Mouse (Mus musculus): ENCODE results near the gene Abhd4.
"Not testable (repeated sequence)": the region's sequence is repeated elsewhere in the genome, so short reads cannot be mapped to it uniquely, and the experiment has no call there.

Abhd4 gene

DNA sequence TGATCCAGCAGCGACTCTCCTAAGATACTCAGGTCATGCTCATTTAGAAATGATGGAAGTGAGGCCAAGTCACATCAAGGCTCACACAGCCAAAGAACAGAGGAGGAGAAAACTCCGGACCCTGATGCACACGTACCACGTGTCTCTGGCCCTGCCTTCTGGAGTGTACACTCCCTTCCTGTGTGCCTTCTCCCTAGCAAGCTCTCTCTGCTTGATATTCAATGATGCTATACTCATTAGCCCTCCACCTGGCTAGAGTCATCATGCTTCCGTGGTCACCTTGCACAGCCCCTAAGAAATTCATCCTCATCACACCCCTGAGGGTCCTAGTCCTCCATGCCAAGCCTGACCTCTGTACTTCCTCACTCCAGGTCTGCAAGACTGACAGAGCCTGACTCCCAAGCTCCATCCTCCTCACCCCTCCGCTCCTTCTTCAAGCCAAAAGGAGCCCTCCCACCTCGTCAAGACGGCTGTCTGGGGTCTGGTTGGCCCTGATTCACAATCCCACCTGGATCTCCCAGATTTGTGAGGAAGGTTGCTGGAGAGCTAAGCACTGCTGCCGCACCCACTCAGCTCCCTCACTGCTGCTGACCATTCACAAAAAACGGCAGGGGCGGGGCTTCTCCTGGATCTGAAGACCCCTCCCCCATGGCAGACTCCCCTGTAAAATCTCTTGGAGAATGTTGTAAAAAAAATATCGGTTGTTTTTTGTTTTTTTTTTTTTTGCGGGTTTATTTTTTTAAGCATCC, 30.5 kb upstream of the Abhd4 start:
- no peak for DNase-seq

DNA sequence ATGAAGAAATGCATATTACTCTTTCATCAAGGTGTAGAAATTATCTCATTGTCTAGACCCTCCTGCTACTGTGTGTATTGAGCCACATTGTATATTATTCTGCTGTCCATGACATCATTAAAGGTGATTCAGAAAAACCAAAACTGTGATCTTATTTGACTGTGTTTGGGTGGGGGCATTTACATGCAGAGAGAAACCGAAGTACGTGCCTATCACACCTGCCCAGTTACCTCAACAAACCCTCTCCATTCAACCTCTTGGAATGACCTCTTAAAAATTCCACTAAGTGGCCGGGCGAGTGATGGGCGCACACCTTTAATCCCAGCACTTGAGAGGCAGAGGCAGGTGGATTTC, 29.9 kb upstream of the Abhd4 start:
- no peak for DNase-seq

DNA sequence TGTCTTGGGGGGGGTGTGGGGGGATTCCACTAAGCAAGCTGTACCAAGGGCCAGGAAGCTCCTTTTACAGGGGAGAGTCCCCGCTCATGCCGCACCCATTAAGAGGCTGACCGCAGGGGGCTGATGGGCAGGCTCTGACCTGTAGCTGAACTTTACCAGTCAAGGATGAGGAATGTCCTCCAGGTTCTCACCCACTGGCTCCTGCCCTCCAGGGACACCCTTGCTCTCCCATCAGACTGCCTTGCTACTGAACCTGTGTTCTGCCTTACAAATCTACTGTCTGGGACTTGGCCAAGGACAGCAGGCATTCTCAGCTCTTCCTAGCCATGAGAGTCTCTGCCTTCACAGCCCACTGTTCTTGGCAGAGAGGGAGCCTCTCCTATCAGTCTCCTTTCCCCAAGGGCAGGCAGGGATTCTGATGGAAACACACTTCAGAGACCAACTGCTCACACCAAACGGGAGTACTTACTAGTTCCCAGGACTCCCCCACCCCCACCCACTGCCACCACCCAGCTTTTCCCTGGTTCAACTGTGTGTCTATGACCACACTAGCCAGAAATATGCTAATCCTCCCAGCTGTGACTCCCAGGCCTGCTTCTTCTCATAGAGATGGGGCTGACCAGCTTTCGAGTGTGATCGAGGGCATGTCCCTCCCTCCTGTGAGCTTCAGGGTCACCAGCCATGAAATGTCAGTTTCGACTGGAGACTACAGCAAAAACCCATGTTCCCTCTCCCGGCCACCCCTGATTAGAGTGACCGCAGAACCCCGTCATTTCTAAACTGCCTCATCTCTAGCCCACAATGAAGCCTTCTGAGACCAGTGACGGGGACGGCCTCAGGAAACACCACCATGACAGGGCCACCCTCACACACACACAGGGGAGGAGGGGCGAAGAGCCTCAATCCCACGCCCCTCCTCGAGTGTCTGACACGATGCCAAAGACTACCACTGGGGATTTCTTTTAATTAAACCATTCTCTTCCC, 29.2 kb upstream of the Abhd4 start:
- no peak for DNase-seq

DNA sequence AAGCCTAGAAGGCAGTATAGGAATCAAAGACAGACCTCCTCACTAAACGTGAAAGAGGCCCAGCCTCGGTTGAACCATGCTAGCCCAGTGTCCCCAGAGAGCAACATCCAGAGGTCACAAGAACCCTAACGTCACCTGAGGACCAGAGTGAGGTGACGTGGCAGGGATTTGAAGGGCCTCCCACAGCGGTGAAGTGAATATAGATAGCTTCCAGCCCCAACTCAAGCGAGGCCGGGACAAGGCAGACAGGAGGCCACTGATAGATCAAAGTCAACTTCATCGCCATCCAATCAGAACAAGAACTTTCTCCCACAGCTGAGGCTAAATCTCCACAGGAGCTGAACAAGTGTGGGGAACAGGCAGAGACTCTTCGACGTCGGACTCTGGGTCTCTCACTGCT, 28.3 kb upstream of the Abhd4 start:
- no peak for DNase-seq

DNA sequence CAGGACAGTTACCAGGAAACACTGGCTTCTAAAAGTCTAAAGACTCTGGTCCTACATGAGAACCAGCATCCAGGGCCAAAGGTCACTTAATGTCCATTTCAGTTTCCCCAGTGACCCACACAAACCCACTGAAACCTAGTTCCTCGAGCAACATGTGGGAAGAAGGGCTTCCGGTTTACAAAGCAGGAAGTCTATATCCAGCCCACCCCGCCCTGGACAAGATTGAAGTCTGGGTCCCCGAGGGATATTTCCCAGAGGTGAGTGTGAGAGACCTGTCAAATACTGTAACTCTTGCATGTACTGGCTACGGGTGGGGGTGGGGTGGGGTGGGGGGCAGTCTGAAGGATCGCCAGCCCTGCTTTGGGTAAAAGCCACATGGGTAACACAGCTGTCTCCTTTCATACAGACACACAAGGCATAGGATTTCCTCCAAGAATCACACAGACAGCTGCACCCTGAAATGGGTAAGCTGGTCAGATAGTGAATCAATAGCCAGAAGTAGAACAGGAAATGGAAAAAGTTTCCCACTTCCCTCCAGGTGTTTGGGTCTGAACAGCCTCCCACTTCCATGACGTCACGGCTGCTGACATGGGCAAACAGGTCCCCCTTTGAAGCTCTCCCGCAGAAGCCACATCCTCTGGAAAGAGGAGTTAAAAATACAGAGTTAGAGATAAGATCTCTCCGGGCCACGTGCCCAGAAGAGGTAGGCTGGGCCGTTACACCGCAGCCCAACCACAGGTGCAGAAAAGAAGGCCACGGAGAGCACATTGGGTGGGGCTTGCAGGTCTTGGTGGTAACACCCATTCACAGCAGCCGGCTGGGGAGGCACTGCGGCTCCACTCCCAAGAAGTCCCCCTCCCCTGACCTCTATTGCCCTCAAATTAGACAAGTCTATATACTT, 26.8 kb upstream of the Abhd4 start:
- no peak for DNase-seq

DNA sequence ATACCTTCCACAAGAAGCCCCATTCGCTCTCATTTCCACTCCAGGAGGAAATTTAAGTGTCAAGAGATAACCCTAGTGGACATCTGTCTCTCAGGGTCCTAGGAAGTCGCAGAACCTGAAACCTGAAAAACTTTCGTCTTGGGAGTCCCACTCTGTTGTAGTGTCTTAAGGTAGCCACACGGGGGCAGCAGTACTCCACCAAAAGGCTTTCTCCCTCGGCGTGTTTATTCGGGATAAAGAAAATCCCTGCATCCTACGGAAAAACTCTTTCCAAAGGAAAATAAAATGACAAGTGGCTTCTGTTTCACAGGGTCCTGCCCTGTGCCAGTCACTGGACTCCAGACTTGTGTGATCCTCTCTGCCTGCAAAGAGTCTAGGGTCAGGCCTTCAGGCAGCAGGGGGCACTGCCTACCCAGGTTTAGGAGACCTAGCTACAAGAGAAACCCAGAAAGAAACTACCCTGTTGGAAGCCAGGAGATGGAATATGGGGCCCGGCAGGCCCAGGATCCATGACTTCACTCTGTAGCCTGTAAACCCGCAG, 26.0 kb upstream of the Abhd4 start:
- peak; percentile 71 for DNase-seq

DNA sequence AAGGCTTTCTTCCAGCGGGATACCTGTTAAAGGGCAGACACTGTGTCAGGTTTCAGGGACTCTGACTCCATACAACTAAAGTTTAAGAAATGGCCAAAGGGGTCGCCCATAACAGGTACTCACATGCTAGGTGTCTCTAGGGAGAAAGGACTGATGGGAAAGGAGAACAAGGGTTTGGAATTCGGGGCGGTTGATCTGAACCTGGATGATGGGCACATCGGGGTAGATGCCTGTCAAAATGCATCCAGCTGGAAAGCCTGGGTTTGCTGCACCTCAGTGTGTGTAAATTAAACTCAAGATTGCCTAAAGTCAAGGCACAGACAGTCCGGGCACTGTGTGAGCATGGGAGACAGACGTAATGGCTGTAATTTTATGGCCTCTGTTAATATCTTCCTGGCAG, 25.5 kb upstream of the Abhd4 start:
- DNase-seq: no peak

DNA sequence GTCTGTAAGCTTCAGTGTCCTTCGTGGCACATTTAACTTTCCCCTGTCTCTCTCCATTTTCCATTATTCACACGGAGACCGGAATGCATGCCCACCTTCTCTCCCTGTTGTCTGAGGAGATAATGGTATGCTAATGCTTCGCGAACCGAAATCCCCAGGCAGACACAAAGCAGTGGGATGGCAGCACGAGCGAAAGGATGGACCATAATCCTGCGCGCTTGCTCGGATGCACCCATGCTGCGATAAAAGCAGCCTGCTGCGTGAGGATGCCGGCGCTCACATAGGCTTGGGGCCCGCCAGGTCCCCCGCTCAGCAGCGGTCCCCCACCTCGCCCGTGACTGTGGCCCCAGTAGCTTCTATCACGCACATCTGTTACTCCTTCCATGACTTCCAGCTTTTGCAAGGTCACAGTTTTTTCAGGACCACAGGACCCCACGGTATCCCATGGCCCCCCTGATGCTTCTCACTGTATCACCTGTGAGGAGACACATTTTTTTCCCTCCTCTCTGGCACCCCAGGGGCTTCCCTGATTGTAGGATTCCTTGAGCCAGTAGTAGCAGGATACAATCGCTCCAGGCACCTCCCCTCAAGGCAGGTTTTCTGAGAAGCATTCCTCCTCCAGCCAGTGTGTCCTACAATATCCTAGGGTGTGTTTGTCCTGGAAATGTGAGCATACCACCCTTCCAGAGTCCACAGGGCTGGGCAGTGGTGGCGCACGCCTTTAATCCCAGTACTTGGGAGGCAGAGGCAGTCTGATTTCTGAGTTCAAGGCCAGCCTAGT, 24.9 kb upstream of the Abhd4 start:
- peak; percentile 22 for DNase-seq

DNA sequence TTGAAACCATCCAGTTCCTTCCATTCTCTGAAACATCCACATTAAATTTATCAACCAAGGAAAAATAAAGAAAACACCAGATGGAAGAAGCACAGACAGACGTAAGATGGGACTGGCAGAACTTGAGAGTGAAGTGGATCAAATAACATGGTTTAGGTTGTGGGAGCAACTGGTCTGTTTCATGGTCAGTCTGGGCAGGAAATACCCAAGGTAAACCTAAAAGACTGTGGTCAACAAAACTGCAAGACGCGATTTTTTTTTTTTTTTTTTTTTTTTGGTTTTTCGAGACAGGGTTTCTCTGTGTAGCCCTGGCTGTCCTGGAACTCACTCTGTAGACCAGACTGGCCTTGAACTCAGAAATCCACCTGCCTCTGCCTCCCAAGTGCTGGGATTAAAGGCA, 24.1 kb upstream of the Abhd4 start:
- not testable (repeated sequence) for DNase-seq

DNA sequence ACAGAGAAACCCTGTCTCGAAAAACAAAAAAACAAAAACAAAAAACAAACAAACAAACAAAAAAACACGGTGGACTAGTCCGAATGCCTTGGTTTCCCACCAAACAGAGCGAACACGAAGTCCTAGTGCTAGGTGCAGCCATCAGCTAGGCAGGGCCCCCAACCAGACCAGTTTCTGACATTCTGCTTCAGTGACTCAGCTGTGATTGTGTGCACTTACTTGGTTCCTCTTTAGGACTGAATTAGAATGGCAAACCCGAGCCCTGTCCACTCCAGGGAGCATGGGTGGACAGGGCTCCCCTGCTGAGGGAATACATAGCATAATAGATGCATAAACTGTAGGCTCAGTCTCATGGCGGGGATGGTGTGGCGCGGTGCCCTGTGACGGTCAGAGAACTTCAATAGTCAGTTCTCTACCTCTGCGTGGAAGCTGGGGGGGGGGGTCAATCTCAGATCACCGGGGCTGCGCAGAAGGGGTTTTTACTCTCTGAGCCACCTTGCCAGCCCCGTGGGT, 23.3 kb upstream of the Abhd4 start:
- no peak for DNase-seq

DNA sequence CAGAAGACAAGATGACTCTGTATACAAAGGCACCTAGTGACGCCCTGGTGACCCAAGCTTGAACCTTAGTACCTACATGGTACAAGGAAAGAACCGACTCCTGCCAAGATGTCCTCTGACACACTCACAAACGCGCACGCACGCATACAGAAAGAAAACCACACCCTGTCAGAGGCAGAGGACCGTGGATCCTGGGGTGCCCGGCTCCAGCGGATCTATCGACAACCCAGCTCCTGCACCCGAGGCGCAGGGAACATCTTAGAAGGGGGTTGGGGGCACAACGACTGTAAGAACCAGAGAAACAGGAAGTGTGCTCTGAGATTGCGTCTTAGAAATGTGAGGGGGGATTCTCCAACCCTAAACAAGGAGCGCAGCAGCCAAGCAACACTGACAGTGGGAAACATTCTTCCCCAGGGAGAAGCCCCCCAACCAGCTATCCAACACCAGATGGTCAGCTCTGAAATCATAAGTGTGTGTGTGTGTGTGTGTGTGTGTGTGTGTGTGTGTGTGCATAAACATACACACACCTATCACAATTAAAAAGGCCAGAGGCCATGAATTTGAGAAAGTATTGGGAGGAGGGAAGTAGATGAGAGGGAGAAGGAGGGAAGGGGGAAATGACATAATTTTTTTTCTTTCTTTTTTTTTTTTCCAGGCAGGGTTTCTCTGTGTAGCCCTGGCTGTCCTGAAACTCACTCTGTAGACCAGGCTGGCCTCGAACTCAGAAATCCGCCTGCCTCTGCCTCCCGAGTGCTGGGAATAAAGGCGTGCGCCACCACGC, 22.6 kb upstream of the Abhd4 start:
- DNase-seq: no peak

DNA sequence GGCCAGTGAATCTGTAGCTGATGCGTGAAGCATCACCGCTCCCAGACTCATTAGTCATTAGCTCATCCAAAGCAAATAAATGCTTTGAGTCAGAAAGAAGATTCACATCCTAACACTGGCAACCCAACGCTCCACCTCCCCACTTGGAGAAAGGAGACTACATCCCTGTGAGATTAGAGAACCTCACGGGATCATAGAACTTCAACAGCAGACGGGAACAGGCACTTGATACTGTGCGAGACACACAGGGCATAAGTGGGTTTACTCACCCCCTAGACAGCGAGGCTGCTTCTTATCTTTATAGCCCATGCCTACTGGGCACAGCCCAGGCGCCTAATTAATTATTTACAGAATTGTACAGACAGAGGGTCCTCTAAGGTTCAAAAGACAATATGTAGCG, 21.8 kb upstream of the Abhd4 start:
- DNase-seq: no peak

DNA sequence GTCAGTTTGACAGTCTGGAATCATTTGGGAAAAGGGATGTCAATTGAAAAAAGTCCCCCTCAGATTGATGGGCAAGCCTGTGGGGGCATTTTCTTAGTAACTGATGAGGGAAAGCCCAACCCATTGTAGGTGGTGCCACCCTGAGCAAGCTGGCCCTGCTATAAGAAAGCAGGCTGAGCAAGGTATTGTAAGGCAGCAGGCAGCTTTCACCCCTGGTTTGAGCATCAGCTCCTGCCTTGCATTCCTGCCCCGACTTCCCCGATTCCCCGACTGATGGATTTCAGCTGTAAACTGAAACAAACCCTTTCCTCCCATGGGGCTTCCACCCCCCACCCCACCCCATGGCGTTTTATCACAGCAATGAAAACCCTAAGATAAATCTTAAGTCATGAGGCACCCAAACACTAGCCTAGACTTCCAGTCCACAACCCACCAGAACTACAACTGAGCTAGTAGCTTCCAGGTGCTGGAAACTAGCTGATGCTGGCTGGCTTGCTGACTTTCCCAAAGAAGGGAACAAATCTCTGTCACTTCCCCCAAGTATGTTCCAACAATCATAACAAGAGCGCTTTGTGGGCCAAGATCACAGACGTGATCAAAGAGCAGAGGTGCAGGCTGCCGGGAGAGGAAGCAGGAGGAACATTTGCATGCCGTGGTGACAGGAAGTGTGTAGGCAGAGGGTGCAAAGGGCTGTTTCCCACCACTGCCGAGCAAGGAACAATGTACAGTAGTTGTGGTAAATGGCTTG, 21.0 kb upstream of the Abhd4 start:
- no peak for DNase-seq

DNA sequence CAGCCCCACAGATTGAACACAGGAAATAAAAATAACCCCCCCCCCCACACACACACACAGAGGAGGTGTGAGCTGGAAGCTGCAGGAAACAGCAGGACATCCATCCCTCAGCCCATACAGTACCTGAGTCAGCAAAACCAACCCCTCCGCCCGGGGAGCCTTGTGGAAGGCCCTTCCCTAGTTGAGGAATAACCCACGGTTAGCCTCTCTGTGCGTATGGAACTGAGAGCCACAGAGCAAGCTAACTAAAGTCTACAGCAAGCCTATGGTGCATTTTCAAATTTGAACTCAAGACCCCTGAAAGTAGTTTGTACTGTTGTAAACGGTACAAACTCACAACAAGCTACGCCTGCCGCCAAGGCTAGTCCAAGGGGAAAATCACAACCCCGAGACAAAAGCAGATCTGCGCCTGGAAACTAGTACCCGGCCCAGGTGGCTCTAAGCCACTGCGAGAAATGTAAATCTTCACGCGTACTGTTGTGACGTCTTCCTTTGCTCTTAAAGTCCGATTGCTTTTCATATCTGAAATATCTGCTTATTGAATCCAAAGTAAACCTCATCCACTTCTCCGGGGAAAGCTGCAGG, 20.3 kb upstream of the Abhd4 start:
- no peak for DNase-seq

DNA sequence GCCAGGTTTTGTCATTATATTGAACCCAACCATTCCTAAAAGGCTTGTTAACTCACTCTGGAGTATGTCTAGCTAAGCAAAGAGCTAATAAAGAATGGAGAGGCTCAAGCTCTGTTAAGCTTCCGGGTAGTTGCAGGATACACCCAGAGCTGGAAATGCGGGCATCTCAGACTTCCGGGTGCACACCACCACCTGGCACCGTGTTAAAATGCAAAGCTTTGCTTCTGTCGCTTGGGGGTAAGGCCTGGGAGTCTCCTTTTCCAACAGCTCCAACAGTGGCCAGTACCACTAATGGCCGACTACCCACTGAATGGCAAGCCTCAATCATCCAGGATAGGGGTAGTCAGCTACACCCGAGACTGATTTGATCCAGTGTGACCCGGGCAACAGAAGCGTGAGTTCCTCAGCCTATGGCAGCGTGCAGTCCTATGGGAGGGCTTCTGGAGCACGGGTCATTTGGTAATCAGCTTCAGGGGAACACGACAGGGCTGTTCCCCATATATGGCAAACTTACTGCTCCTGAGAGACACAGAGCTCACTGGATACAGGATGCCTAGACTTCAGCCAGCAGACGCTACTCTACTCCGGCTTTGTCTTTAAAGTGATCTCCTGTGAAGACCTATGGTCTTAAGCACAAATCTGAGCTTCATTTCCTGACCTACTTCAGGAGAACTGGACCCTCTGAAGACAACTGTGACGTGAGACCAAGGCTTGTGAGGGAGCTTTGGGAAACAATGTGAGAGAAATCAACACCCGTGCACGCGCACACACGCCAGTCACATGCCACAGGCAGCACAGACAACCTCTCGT, 19.6 kb upstream of the Abhd4 start:
- DNase-seq: no peak

DNA sequence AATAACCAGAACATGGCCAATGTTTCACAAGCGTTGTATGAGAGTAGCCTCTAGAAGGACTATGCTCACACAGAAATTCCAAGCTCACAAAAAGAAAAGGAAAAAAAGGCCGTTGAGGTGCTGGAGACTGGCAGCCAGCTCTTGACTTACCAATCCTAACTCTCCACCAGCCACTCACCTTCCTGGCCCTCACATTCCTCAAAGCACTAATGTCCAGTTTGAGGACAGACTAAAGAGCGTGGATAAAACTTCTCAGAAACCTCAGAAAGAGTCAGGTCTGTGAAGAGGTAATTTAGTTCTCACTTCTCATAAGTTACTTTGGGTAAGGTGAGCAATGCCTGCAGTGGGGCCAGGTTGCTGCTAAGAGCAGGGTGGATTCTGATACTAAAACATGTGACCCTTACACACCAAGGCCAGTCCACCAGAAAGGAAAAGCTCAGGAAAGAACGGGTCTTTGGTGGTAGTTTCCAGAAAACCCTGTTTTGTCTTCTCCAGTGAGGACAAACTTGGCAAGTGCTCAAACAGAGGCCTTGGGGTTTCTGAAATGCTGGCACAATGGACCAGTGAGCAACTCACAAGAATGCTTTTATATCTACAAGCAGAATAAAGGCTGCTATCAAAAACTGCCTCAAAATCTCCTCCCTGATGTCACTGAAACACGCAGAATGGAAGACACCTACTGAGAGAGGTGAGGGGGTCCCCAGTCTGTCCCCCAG, 18.0 kb upstream of the Abhd4 start:
- no peak for DNase-seq

DNA sequence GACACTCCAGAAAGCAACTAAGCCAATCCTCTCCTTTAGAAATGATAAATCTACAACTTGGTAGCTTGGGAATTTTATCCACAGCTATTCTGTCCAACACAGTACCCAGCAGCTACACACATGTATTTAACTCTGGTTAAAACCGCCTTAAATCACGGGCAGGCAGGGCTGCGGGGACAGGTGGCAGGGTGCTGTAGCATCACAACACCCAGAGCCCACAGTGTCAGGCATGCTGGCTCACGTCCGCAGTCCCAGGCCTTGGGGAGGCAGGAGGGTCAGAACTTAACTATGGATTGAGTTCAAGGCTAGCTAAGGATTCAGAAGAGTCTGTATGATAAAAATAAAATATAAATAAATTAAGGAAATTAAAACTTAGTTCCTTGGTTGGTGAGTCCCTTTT, 17.1 kb upstream of the Abhd4 start:
- no peak for DNase-seq
